In the genomic region with DNA sequence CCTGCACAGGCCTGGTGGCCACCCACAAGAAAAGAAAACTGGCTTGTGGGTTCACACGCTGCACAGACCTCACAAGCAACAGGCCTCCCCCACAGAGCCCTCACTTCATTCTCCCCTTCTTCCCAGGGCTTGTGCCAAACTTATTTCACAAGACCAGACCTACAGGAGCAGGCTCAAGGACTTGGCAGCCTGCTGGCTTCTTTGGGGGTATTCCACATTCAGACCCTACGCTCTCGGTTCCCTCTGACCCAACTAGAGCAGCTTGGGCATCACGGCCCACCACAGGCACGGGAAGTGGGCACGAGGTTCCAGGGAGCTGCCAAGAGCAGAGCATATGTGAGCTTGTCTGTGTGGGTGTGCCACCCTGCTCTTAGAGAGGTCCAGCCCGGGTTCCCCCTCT, we compare ENCODE assay signal across 12 mouse cellular contexts. TPM values are rescaled to one million over a fixed set of nuclear protein-coding genes. Genes with fewer than 3 reads are reported as not detected.
A peak's percentile ranks its signal among the peaks of the same experiment; 100 is the strongest.
DNase-seq lines count a peak whose midpoint lies in the region; ATAC-seq lines count a peak whose summit lies in the region.
"Had no signal": no experiment of that assay in that cellular context is flagged by ENCODE, and none has a peak within 500 bp of the region (broad histone marks: within the 10 kb centered on the region; RNA-seq: fewer than 3 reads in every experiment).

No protein-coding gene starts in this region.

- no peak overlapping the region for H3K4me2 ChIP-seq in forebrain, embryonic 12.5 days
- no peak overlapping the region for H3K4me2 ChIP-seq in midbrain, embryonic 15.5 days
- H3K4me2 ChIP-seq in liver, embryonic 12.5 days, result peak overlapping the region; percentile 88; the same call in 1 of the 2 replicates
- H3K4me2 ChIP-seq: hindbrain, embryonic 13.5 days had no signal

- peaks cover 21% of the 10 kb centered on the region for H3K27me3 ChIP-seq in forebrain, embryonic 10.5 days (ENCODE audit: poor library complexity, severe bottlenecking)
- H3K27me3 ChIP-seq in forebrain, embryonic 12.5 days, result peaks cover 16% of the 10 kb centered on the region
- H3K27me3 ChIP-seq in midbrain, embryonic 10.5 days (ENCODE audit: low read depth, poor library complexity, severe bottlenecking), result peaks cover 25% of the 10 kb centered on the region
- peaks cover 5% of the 10 kb centered on the region for H3K27me3 ChIP-seq in midbrain, embryonic 15.5 days (replicated peaks)
- no peaks in the 10 kb centered on the region for H3K27me3 ChIP-seq in liver, embryonic 12.5 days (replicated peaks)

- WGBS in forebrain, embryonic 10.5 days, result 88% methylated on average over 7 of the region's 7 CpGs
- 91% methylated on average over 7 of the region's 7 CpGs for WGBS in forebrain, embryonic 12.5 days
- 87% methylated on average over 7 of the region's 7 CpGs for WGBS in midbrain, embryonic 10.5 days
- WGBS in midbrain, embryonic 15.5 days, result 93% methylated on average over 7 of the region's 7 CpGs
- WGBS in liver, embryonic 12.5 days (ENCODE audit: insufficient replicate concordance), result 80% methylated on average over 7 of the region's 7 CpGs

- H3K4me3 ChIP-seq in forebrain, embryonic 10.5 days, result no peak overlapping the region
- H3K4me3 ChIP-seq in forebrain, embryonic 12.5 days (replicated peaks), result no peak overlapping the region
- no peak overlapping the region for H3K4me3 ChIP-seq in midbrain, embryonic 10.5 days
- H3K4me3 ChIP-seq in midbrain, embryonic 15.5 days, result no peak overlapping the region
- H3K4me3 ChIP-seq in liver, embryonic 12.5 days, result no peak overlapping the region
- H3K4me3 ChIP-seq: erythroblast, embryonic 14.5 days; hindbrain, embryonic 13.5 days; left cerebral cortex, adult 2 months had no signal

- ATAC-seq in forebrain, embryonic 12.5 days (ENCODE audit: low FRiP score), result no peak
- no peak for ATAC-seq in midbrain, embryonic 15.5 days (replicated peaks)
- no peak for ATAC-seq in liver, embryonic 12.5 days
- no peak for ATAC-seq in erythroid progenitor cell, adult 5-6 weeks (replicated peaks; ENCODE audit: low FRiP score, poor library complexity, severe bottlenecking)

- H3K9me3 ChIP-seq in forebrain, embryonic 10.5 days, result no peaks in the 10 kb centered on the region
- no peaks in the 10 kb centered on the region for H3K9me3 ChIP-seq in forebrain, embryonic 12.5 days
- H3K9me3 ChIP-seq in midbrain, embryonic 10.5 days (replicated peaks), result no peaks in the 10 kb centered on the region
- no peaks in the 10 kb centered on the region for H3K9me3 ChIP-seq in midbrain, embryonic 15.5 days
- no peaks in the 10 kb centered on the region for H3K9me3 ChIP-seq in liver, embryonic 12.5 days (replicated peaks)
- H3K9me3 ChIP-seq: hindbrain, embryonic 13.5 days had no signal

- H3K9ac ChIP-seq in forebrain, embryonic 12.5 days, result no peak overlapping the region
- no peak overlapping the region for H3K9ac ChIP-seq in midbrain, embryonic 15.5 days
- peak overlapping the region; percentile 8 for H3K9ac ChIP-seq in liver, embryonic 12.5 days
- H3K9ac ChIP-seq: hindbrain, embryonic 13.5 days had no signal

- peaks cover 62% of the 10 kb centered on the region for H3K4me1 ChIP-seq in forebrain, embryonic 10.5 days
- H3K4me1 ChIP-seq in forebrain, embryonic 12.5 days, result peaks cover 16% of the 10 kb centered on the region
- H3K4me1 ChIP-seq in midbrain, embryonic 10.5 days, result peaks cover 42% of the 10 kb centered on the region
- no peaks in the 10 kb centered on the region; the same call in 1 of the 2 replicates for H3K4me1 ChIP-seq in midbrain, embryonic 15.5 days
- peaks cover 100% of the 10 kb centered on the region for H3K4me1 ChIP-seq in liver, embryonic 12.5 days

- H3K36me3 ChIP-seq in forebrain, embryonic 10.5 days (replicated peaks), result no peaks in the 10 kb centered on the region
- no peaks in the 10 kb centered on the region for H3K36me3 ChIP-seq in forebrain, embryonic 12.5 days (replicated peaks)
- H3K36me3 ChIP-seq in midbrain, embryonic 10.5 days, result no peaks in the 10 kb centered on the region
- no peaks in the 10 kb centered on the region for H3K36me3 ChIP-seq in midbrain, embryonic 15.5 days (replicated peaks)
- H3K36me3 ChIP-seq in liver, embryonic 12.5 days, result no peaks in the 10 kb centered on the region
- H3K36me3 ChIP-seq: hindbrain, embryonic 13.5 days had no signal

- H3K27ac ChIP-seq in forebrain, embryonic 10.5 days, result peak overlapping the region; percentile 21; the same call in 1 of the 2 replicates
- no peak overlapping the region for H3K27ac ChIP-seq in forebrain, embryonic 12.5 days
- H3K27ac ChIP-seq in midbrain, embryonic 10.5 days (replicated peaks), result 0 out of 2 replicates have a peak overlapping the region, but pooled peaks have one; percentile 7
- H3K27ac ChIP-seq in midbrain, embryonic 15.5 days, result no peak overlapping the region
- peak overlapping the region; percentile 93 for H3K27ac ChIP-seq in liver, embryonic 12.5 days
- H3K27ac ChIP-seq: hindbrain, embryonic 13.5 days; left cerebral cortex, adult 2 months had no signal

- DNase-seq in forebrain, embryonic 10.5 days (ENCODE audit: extremely low spot score, low spot score), result no peak
- no peak for DNase-seq in midbrain, embryonic 10.5 days (ENCODE audit: low spot score)
- peak; percentile 23 to 30 for DNase-seq in natural killer cell, adult 2 months (ENCODE audit: low spot score in 2 of 2)
- DNase-seq in urinary bladder, adult 18-20 months (ENCODE audit: low spot score in 2 of 2), result no peak

RNA-seq across cellular contexts. Expression of gene Rhbdf2, which starts 9.2 kb away (rescaled TPM):
- 3.5 and 4.0 TPM in 2 replicates for polyA plus RNA-seq in forebrain, embryonic 10.5 days (2016; fragmentation: Nextera tagmentation; extraction: Ambion mirVana)
- 1.4 and 1.9 TPM in 2 replicates for polyA plus RNA-seq in forebrain, embryonic 12.5 days (2016; fragmentation: Nextera tagmentation; extraction: Ambion mirVana)
- polyA plus RNA-seq in midbrain, embryonic 10.5 days (2016; fragmentation: Nextera tagmentation; extraction: Ambion mirVana), result 2.5 and 3.3 TPM in 2 replicates
- polyA plus RNA-seq in midbrain, embryonic 15.5 days (2015; fragmentation: Nextera tagmentation; extraction: Ambion mirVana), result 0.83 TPM in 2 replicates
- polyA plus RNA-seq in liver, embryonic 12.5 days (2016; fragmentation: Nextera tagmentation; extraction: Ambion mirVana), result 8.0 and 8.5 TPM in 2 replicates
- total RNA-seq in erythroid progenitor cell, adult 5-6 weeks (2015; ENCODE audit: low replicate concordance), result 6.3 and 12.6 TPM in 2 replicates
- 5.9 and 11.5 TPM in 2 replicates for total RNA-seq in erythroid progenitor cell, adult 5-6 weeks (2017; ENCODE audit: low replicate concordance)

RNA-seq across cellular contexts. Expression of gene Aanat, which starts 31.4 kb away (rescaled TPM):
- not detected in 2 replicates for polyA plus RNA-seq in forebrain, embryonic 10.5 days (2016; fragmentation: Nextera tagmentation; extraction: Ambion mirVana)
- polyA plus RNA-seq in forebrain, embryonic 12.5 days (2016; fragmentation: Nextera tagmentation; extraction: Ambion mirVana), result 0.24 TPM in 1 of 2 replicates, not detected in the other
- polyA plus RNA-seq in midbrain, embryonic 10.5 days (2016; fragmentation: Nextera tagmentation; extraction: Ambion mirVana), result not detected in 2 replicates
- 0.33 and 0.45 TPM in 2 replicates for polyA plus RNA-seq in midbrain, embryonic 15.5 days (2015; fragmentation: Nextera tagmentation; extraction: Ambion mirVana)
- not detected in 2 replicates for polyA plus RNA-seq in liver, embryonic 12.5 days (2016; fragmentation: Nextera tagmentation; extraction: Ambion mirVana)
- not detected in 2 replicates for total RNA-seq in erythroid progenitor cell, adult 5-6 weeks (2015; ENCODE audit: low replicate concordance)
- total RNA-seq in erythroid progenitor cell, adult 5-6 weeks (2017; ENCODE audit: low replicate concordance), result not detected in 2 replicates
- polyA plus RNA-seq: erythroblast, embryonic 14.5 days; neural tube, embryonic 11.5 days had no signal

RNA-seq across cellular contexts. Expression of gene Prcd, which starts 35.7 kb away (rescaled TPM):
- polyA plus RNA-seq in forebrain, embryonic 10.5 days (2016; fragmentation: Nextera tagmentation; extraction: Ambion mirVana), result 0.62 and 1.1 TPM in 2 replicates
- polyA plus RNA-seq in forebrain, embryonic 12.5 days (2016; fragmentation: Nextera tagmentation; extraction: Ambion mirVana), result 0.76 and 1.3 TPM in 2 replicates
- 0.65 and 0.77 TPM in 2 replicates for polyA plus RNA-seq in midbrain, embryonic 10.5 days (2016; fragmentation: Nextera tagmentation; extraction: Ambion mirVana)
- polyA plus RNA-seq in midbrain, embryonic 15.5 days (2015; fragmentation: Nextera tagmentation; extraction: Ambion mirVana), result 1.5 and 3.0 TPM in 2 replicates
- polyA plus RNA-seq in liver, embryonic 12.5 days (2016; fragmentation: Nextera tagmentation; extraction: Ambion mirVana), result 0.19 and 0.41 TPM in 2 replicates
- total RNA-seq in erythroid progenitor cell, adult 5-6 weeks (2015; ENCODE audit: low replicate concordance), result not detected in 2 replicates
- total RNA-seq in erythroid progenitor cell, adult 5-6 weeks (2017; ENCODE audit: low replicate concordance), result not detected in 2 replicates
- polyA plus RNA-seq: erythroblast, embryonic 14.5 days had no signal

RNA-seq across cellular contexts. Expression of gene Ube2o, which starts 36.4 kb away (rescaled TPM):
- polyA plus RNA-seq in forebrain, embryonic 10.5 days (2016; fragmentation: Nextera tagmentation; extraction: Ambion mirVana), result 9.2 and 10.5 TPM in 2 replicates
- polyA plus RNA-seq in forebrain, embryonic 12.5 days (2016; fragmentation: Nextera tagmentation; extraction: Ambion mirVana), result 12.5 and 17.3 TPM in 2 replicates
- polyA plus RNA-seq in midbrain, embryonic 10.5 days (2016; fragmentation: Nextera tagmentation; extraction: Ambion mirVana), result 8.3 and 8.7 TPM in 2 replicates
- polyA plus RNA-seq in midbrain, embryonic 15.5 days (2015; fragmentation: Nextera tagmentation; extraction: Ambion mirVana), result 31.4 and 36.6 TPM in 2 replicates
- polyA plus RNA-seq in liver, embryonic 12.5 days (2016; fragmentation: Nextera tagmentation; extraction: Ambion mirVana), result 40.0 and 40.2 TPM in 2 replicates
- total RNA-seq in erythroid progenitor cell, adult 5-6 weeks (2015; ENCODE audit: low replicate concordance), result 95.5 and 136 TPM in 2 replicates
- total RNA-seq in erythroid progenitor cell, adult 5-6 weeks (2017; ENCODE audit: low replicate concordance), result 126 and 150 TPM in 2 replicates

RNA-seq across cellular contexts. Expression of gene Cygb, which starts 36.5 kb away (rescaled TPM):
- polyA plus RNA-seq in forebrain, embryonic 10.5 days (2016; fragmentation: Nextera tagmentation; extraction: Ambion mirVana), result 2.5 and 2.9 TPM in 2 replicates
- 4.2 and 4.3 TPM in 2 replicates for polyA plus RNA-seq in forebrain, embryonic 12.5 days (2016; fragmentation: Nextera tagmentation; extraction: Ambion mirVana)
- 2.5 and 2.8 TPM in 2 replicates for polyA plus RNA-seq in midbrain, embryonic 10.5 days (2016; fragmentation: Nextera tagmentation; extraction: Ambion mirVana)
- 23.3 and 24.4 TPM in 2 replicates for polyA plus RNA-seq in midbrain, embryonic 15.5 days (2015; fragmentation: Nextera tagmentation; extraction: Ambion mirVana)
- polyA plus RNA-seq in liver, embryonic 12.5 days (2016; fragmentation: Nextera tagmentation; extraction: Ambion mirVana), result 0.83 and 1.2 TPM in 2 replicates
- not detected in 2 replicates for total RNA-seq in erythroid progenitor cell, adult 5-6 weeks (2015; ENCODE audit: low replicate concordance)
- not detected in 2 replicates for total RNA-seq in erythroid progenitor cell, adult 5-6 weeks (2017; ENCODE audit: low replicate concordance)

Comparison
In these comparisons a context has a peak if more than half of its experiments do, and no peak if none do; other contexts are left out.
1. H3K27ac ChIP-seq: peak in forebrain, embryonic 10.5 days (single experiment), midbrain, embryonic 10.5 days (single experiment) and liver, embryonic 12.5 days (single experiment); none in forebrain, embryonic 12.5 days (single experiment) and midbrain, embryonic 15.5 days (single experiment).
2. DNase-seq: peak in natural killer cell, adult 2 months (2 of 2); none in forebrain, embryonic 10.5 days (single experiment), midbrain, embryonic 10.5 days (single experiment) and urinary bladder, adult 18-20 months (0 of 2).